Mouse (Mus musculus) thymus, postnatal 4 days (tissue): ENCODE measurements around the gene Qrfpr.

Experiments
- DNase-seq: peaks from one replicate; pipeline ENCODE4 v3.0.0; 2021

Gene Qrfpr

GRCm38 (mm10) chr3:36150537-36150933 lies 71.6 kb downstream of the Qrfpr start:
- DNase-seq: no peak

DNA sequence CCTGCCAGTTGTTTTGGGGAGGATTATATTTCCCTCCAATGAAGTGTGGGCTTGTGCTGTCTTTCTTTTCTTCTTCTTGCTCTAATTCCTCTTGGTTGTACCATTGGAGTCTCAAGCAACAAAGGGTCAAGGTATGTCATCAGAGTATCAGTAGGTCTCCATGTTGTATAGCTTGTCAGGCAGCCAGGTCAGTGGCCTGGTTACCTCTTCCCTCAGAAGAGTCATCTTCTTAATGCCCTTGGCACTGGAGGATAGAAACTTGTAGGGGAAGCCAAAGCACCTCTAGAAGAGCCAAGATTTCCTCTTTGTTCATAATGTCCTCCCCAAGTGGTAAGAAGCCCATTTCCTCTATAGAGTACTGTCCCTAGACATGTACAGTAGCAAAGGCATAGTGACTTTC lies 83.1 kb downstream of the Qrfpr start:
- no peak for DNase-seq

DNA sequence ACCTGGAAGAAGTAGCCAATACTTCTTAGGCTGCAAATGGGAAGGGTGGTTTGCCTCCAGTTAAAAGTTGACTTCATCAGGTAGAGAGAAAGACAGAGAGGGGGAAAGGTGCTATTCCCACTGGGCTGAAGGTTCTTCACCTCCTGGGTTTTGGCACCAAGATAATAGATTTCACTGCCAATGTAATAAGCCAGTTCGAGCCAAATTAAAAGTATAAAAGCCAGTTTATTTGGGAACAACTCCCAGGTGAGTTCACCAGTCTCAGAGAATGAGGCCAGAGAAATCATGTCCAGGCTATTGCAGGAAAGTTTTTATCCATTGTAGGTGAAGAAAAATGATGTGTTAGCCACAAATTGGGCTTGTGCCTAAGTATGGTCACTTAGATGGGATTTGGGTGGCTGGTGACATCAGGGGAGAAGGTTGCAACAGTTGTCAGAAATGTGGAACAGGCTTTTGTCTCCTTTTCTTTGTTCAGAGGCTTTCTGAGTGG lies 83.9 kb downstream of the Qrfpr start:
- no peak for DNase-seq

GRCm38 (mm10) chr3:36137560-36137959 lies 84.6 kb downstream of the Qrfpr start:
- no peak for DNase-seq

- DNase-seq: no peak
Measured at GRCm38 (mm10) chr3:36136152-36136551, 86.0 kb downstream of the Qrfpr start.
